Comparison of ENCODE assay signal across 9 mouse cellular contexts in genomic region chr11:50589060-50589459, GRCm38 (mm10). TPM values are rescaled to one million over a fixed set of nuclear protein-coding genes. Genes with fewer than 3 reads are reported as not detected.
DNase-seq lines count a peak whose midpoint lies in the region; ATAC-seq lines count a peak whose summit lies in the region.
"Had no signal": no experiment of that assay in that cellular context is flagged by ENCODE, and none has a peak within 500 bp of the region (broad histone marks: within the 10 kb centered on the region; RNA-seq: fewer than 3 reads in every experiment).

No protein-coding gene starts in this region.

- intact Hi-C loops in gastrocnemius, postnatal 36 days (cut with DNase I), result loop anchor here (5.0 kb wide), 2 partner anchors 87 to 147 kb away; no protein-coding TSS in a partner anchor

- ATAC-seq in forebrain, embryonic 14.5 days, result no peak
- no peak for ATAC-seq in liver, embryonic 12.5 days
- ATAC-seq in erythroid progenitor cell, adult 5-6 weeks (replicated peaks; ENCODE audit: low FRiP score, poor library complexity, severe bottlenecking), result no peak

- H3K36me3 ChIP-seq in forebrain, embryonic 10.5 days (replicated peaks), result no peaks in the 10 kb centered on the region
- H3K36me3 ChIP-seq in forebrain, embryonic 14.5 days (ENCODE audit: control insufficient read depth, insufficient read depth, low read length), result no peaks in the 10 kb centered on the region
- H3K36me3 ChIP-seq in liver, embryonic 12.5 days, result no peaks in the 10 kb centered on the region
- H3K36me3 ChIP-seq: liver, embryonic 15.5 days had no signal

- 0 out of 2 replicates have a peak, but pooled peaks cover 4% of the 10 kb centered on the region for H3K27me3 ChIP-seq in forebrain, embryonic 10.5 days (ENCODE audit: poor library complexity, severe bottlenecking)
- H3K27me3 ChIP-seq in forebrain, embryonic 14.5 days (replicated peaks; ENCODE audit: control insufficient read depth, insufficient read depth, low read length), result no peaks in the 10 kb centered on the region
- no peaks in the 10 kb centered on the region for H3K27me3 ChIP-seq in liver, embryonic 12.5 days (replicated peaks)
- H3K27me3 ChIP-seq: liver, embryonic 15.5 days had no signal

- no peak overlapping the region for H3K4me3 ChIP-seq in forebrain, embryonic 10.5 days
- no peak overlapping the region for H3K4me3 ChIP-seq in forebrain, embryonic 14.5 days (ENCODE audit: low read depth, low read length)
- no peak overlapping the region for H3K4me3 ChIP-seq in liver, embryonic 12.5 days
- H3K4me3 ChIP-seq: liver, embryonic 15.5 days had no signal

- no peak overlapping the region for H3K27ac ChIP-seq in forebrain, embryonic 10.5 days
- H3K27ac ChIP-seq in forebrain, embryonic 14.5 days (ENCODE audit: low read depth, low read length), result no peak overlapping the region
- H3K27ac ChIP-seq in liver, embryonic 12.5 days, result no peak overlapping the region
- H3K27ac ChIP-seq: liver, embryonic 15.5 days had no signal

- H3K4me1 ChIP-seq in forebrain, embryonic 10.5 days, result peaks cover 11% of the 10 kb centered on the region
- no peaks in the 10 kb centered on the region for H3K4me1 ChIP-seq in forebrain, embryonic 14.5 days (ENCODE audit: control insufficient read depth, insufficient read depth, low read length)
- no peaks in the 10 kb centered on the region for H3K4me1 ChIP-seq in liver, embryonic 12.5 days
- H3K4me1 ChIP-seq: liver, embryonic 15.5 days had no signal

- WGBS in forebrain, embryonic 10.5 days, result 42% methylated on average over 11 of the region's 11 CpGs
- WGBS in forebrain, embryonic 14.5 days, result 39% methylated on average over 11 of the region's 11 CpGs
- WGBS in liver, embryonic 12.5 days (ENCODE audit: insufficient replicate concordance), result 29% methylated on average over 11 of the region's 11 CpGs

- no peaks in the 10 kb centered on the region for H3K9me3 ChIP-seq in forebrain, embryonic 10.5 days
- no peaks in the 10 kb centered on the region for H3K9me3 ChIP-seq in forebrain, embryonic 14.5 days (replicated peaks; ENCODE audit: control insufficient read depth, low read length)
- no peaks in the 10 kb centered on the region for H3K9me3 ChIP-seq in liver, embryonic 12.5 days (replicated peaks)
- H3K9me3 ChIP-seq: liver, embryonic 15.5 days had no signal

- H3K9ac ChIP-seq in forebrain, embryonic 14.5 days (ENCODE audit: low read length), result no peak overlapping the region
- H3K9ac ChIP-seq in liver, embryonic 12.5 days, result no peak overlapping the region
- H3K9ac ChIP-seq: liver, embryonic 15.5 days had no signal

- H3K4me2 ChIP-seq in forebrain, embryonic 14.5 days (ENCODE audit: low read length), result no peak overlapping the region
- no peak overlapping the region for H3K4me2 ChIP-seq in liver, embryonic 12.5 days
- H3K4me2 ChIP-seq: liver, embryonic 15.5 days had no signal

- peak; percentile 49 for DNase-seq in forebrain, embryonic 10.5 days (ENCODE audit: extremely low spot score, low spot score)
- DNase-seq in forebrain, embryonic 14.5 days (ENCODE audit: low spot score), result no peak
- DNase-seq in liver, result peak; percentile 25
- DNase-seq in adrenal gland, postnatal 10 days, result peak; percentile 71
- DNase-seq in gastrocnemius, postnatal 36 days, result peak; percentile 24 to 46
- DNase-seq in natural killer cell, adult 2 months (ENCODE audit: low spot score in 2 of 2), result peak; percentile 13 to 33

RNA-seq across cellular contexts. Expression of gene Adamts2, which starts 12.8 kb away (rescaled TPM):
- polyA plus RNA-seq in forebrain, embryonic 10.5 days (2016; fragmentation: Nextera tagmentation; extraction: Ambion mirVana), result 0.19 and 0.60 TPM in 2 replicates
- polyA plus RNA-seq in forebrain, embryonic 14.5 days (2014; fragmentation: Nextera tagmentation; extraction: Ambion mirVana), result 0.69 and 2.1 TPM in 2 replicates
- polyA plus RNA-seq in liver, embryonic 12.5 days (2016; fragmentation: Nextera tagmentation; extraction: Ambion mirVana), result 4.2 and 4.4 TPM in 2 replicates
- 10 to 100 TPM; 17.6 to 19.4 TPM for total RNA-seq in adrenal gland, postnatal 10 days (2021)
- total RNA-seq in gastrocnemius, postnatal 36 days (2021), result 10 to 100 TPM; 10.4 to 12.4 TPM
- 0.36 and 0.42 TPM in 2 replicates for total RNA-seq in erythroid progenitor cell, adult 5-6 weeks (2015; ENCODE audit: low replicate concordance)
- 0.39 TPM in 1 of 2 replicates, not detected in the other for total RNA-seq in erythroid progenitor cell, adult 5-6 weeks (2017; ENCODE audit: low replicate concordance)

Comparison
In these comparisons a context has a peak if more than half of its experiments do, and no peak if none do; other contexts are left out.
1. RNA of gene Adamts2, which starts 12.8 kb away (total RNA-seq): 17.6 to 19.4 TPM in adrenal gland, postnatal 10 days and 10.4 to 12.4 TPM in gastrocnemius, postnatal 36 days; 0.36 to 0.42 TPM in erythroid progenitor cell, adult 5-6 weeks; every median in the first group is over 4 times any median in the second.